Mouse (Mus musculus) c-Kit-positive CD71-negative TER-119-negative erythroid progenitor cells, embryonic 14.5 days (primary cell): ENCODE data around the gene Gm21319.
"Not testable (repeated sequence)": the region's sequence is repeated elsewhere in the genome, so short reads cannot be mapped to it uniquely, and the experiment has no call there.

Experiments
- DNase-seq: peaks from one replicate; pipeline ENCODE4 v3.0.0-alpha.2; 2013; ENCODE audit warnings: low read depth

Gene Gm21319

GRCm38 (mm10) chr12:87775655-87776054 is at the start of gene Gm21319:
Gm21319 (minus strand) TSS chr12:87775755.
- DNase-seq, result not testable (repeated sequence)

GRCm38 (mm10) chr12:87816277-87816676 is 40.7 kb upstream of the Gm21319 start, which contains the start of gene BB287469:
BB287469 (plus strand) TSS chr12:87816577.
- DNase-seq, result not testable (repeated sequence)

GRCm38 (mm10) chr12:87797971-87798370 is 22.4 kb upstream of the Gm21319 start:
- not testable (repeated sequence) for DNase-seq

- DNase-seq, result not testable (repeated sequence)
Measured at GRCm38 (mm10) chr12:87795212-87795611, 19.7 kb upstream of the Gm21319 start, which contains the start of gene Gm21936. Gm21936 (plus strand) TSS chr12:87795512.
